Mouse (Mus musculus) liver, embryonic 16.5 days (tissue): ENCODE measurements around the gene Cox19. TPM values are rescaled to one million over a fixed set of nuclear protein-coding genes. Genes with fewer than 3 reads are reported as not detected.

Experiments used
- ATAC-seq: fragments of 200-750 bp; cut with Nextera tagmentation; 2 replicates; pipeline ENCODE4 v1.8.0; 2017; ENCODE audit warnings: low read depth, mild to moderate bottlenecking, moderate number of reproducible peaks, moderate library complexity
- H3K27ac ChIP-seq: fragments of 300-500 bp; sonication (generic); 2 replicates; pipeline ENCODE4 v1.5.1; 2014; ENCODE audit warnings: mild to moderate bottlenecking, low read length
- H3K27me3 ChIP-seq: fragments of 300-500 bp; sonication (generic); 2 replicates; pipeline ENCODE4 v1.6.1; 2014; ENCODE audit warnings: low read depth, low read length, mixed read lengths; ENCODE audit not compliant: control insufficient read depth, insufficient read depth
- H3K36me3 ChIP-seq: fragments of 300-500 bp; sonication (generic); 2 replicates; pipeline ENCODE4 v1.6.1; 2014; ENCODE audit warnings: mild to moderate bottlenecking; ENCODE audit not compliant: control insufficient read depth, insufficient read depth
- H3K4me1 ChIP-seq: fragments of 300-500 bp; sonication (generic); 2 replicates; pipeline ENCODE4 v1.6.1; 2014; ENCODE audit warnings: low read depth, low read length, mixed read lengths; ENCODE audit not compliant: control insufficient read depth
- H3K4me2 ChIP-seq: fragments of 300-500 bp; sonication (generic); 2 replicates; pipeline ENCODE4 v1.6.1; 2014; ENCODE audit warnings: low read depth, low read length, mixed read lengths
- H3K4me3 ChIP-seq: fragments of 300-500 bp; sonication (generic); 2 replicates; pipeline ENCODE4 v1.5.1; 2014; ENCODE audit warnings: low read depth, mild to moderate bottlenecking, low read length
- H3K9ac ChIP-seq: fragments of 300-500 bp; sonication (generic); 2 replicates; pipeline ENCODE4 v1.6.1; 2014; ENCODE audit warnings: low read depth, low read length
- H3K9me3 ChIP-seq: fragments of 300-500 bp; sonication (generic); replicated peaks from 2 replicates; pipeline ENCODE4 v1.6.1; 2016; ENCODE audit warnings: low read length; ENCODE audit not compliant: control insufficient read depth
- WGBS: fragments of 180-500 bp; shearing (Covaris S2); extraction: QIAGEN DNeasy Blood & Tissue Kit; methylation state at CpG from one replicate; pipeline ENCODE4 v1.1.7; 2014; ENCODE audit not compliant: insufficient replicate concordance; 5-methylcytosine and 5-hydroxymethylcytosine counted together
- polyA plus RNA-seq: library from polyadenylated mRNA; unstranded; fragments of >200 nt; fragmentation: Nextera tagmentation; extraction: Ambion mirVana; gene quantifications from 2 replicates; pipeline ENCODE4 v1.2.1, GENCODE M21; 2015

Cox19 gene
- polyA plus RNA-seq, 1 experiment from 2014 or later = 42.2 TPM

DNA sequence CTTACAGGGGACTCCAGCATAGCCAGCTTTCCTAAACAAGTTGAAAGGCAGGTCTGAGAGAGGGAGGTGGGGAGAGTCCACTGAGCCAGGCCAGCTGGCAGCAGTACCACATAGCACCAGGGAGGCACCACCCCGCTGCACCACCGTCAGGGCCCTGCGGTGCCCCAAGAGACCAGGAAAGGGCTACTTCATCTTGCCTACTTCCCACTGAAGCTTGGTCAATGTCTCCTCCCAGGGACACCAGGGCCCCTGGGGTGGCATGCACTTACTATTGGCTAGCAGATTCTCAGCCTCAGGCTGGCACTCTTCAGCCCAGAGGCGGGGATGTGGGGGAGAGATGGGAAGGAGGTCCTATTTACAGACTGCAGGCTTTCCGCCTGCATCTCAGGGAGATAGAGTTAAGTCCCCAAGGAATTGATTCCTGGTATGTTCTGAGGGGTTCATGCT is 27.1 kb downstream of the Cox19 start:
- Histone ChIP-seq H3K4me3 (peak overlapping the region; percentile 63), H3K36me3 (no peaks in the 10 kb centered on the region), H3K4me2 (peak overlapping the region; percentile 76), H3K27me3 (peaks cover 16% of the 10 kb centered on the region), H3K9ac (no peak overlapping the region), H3K27ac (peak overlapping the region; percentile 51), H3K4me1 (peaks cover 17% of the 10 kb centered on the region), H3K9me3 (no peaks in the 10 kb centered on the region)
- no peak for ATAC-seq
- WGBS = 36% methylated on average over 5 of the region's 5 CpGs

DNA sequence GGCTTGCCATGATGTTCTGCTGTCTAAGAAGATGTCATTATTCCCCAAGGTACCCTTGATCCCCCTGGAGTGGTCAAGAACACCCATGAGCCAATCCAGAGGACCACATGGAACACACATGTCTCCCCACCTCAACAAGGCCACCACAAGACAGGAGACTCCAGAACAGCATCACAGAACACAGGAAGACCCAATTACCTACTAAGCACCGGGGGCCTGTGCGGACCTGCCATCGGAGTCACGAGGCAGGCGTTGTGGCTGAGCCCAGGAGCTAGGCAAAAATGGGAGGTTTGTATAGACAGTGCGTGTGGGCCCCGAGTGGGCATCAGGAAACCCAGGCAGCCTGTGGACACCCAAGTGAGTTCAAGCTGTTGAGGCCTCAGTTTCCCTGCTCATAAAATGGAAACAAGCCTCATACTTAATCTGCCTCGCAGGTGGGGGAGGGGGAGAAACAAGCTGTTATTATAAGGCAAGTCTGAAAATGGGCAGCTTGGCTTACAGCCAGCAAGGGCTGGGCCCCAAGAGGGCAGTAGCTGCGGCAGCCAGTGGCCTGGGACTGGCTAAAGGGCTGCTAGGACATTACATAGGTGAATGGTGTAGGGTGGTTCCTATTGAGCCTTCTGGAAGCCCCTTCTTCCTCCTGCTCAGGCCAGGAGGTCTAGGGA is 27.8 kb downstream of the Cox19 start:
- H3K27me3 ChIP-seq = peaks cover 16% of the 10 kb centered on the region
- WGBS = 67% methylated on average over 9 of the region's 9 CpGs
- no peak overlapping the region for H3K4me2 ChIP-seq
- H3K4me3 ChIP-seq = no peak overlapping the region
- peaks cover 17% of the 10 kb centered on the region for H3K4me1 ChIP-seq
- H3K27ac ChIP-seq = no peak overlapping the region
- ATAC-seq = no peak
- no peaks in the 10 kb centered on the region for H3K9me3 ChIP-seq
- H3K9ac ChIP-seq = no peak overlapping the region
- H3K36me3 ChIP-seq = no peaks in the 10 kb centered on the region

DNA sequence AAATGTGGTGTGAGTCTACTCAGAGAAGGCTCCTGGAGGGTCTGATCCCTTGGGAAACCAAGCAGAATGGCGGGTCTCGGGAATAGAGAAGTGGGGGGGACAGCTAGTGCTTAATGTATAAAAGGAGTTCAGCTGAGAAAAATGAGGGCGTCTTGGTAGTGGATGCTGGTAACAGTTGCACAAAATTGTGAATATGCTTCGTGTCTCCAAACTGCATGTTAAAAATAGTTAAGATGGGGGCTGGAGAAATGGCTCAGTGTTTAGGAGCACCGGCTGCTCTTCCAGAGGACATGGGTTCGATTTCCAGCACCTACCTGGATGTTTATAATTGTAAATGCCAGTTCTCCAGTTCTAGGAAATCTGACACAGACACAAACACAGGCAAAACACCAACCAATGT is 29.9 kb downstream of the Cox19 start:
- 61% methylated on average over 6 of the region's 6 CpGs for WGBS
- Histone ChIP-seq H3K27me3 (peaks cover 16% of the 10 kb centered on the region), H3K4me3 (no peak overlapping the region), H3K4me2 (no peak overlapping the region), H3K9ac (no peak overlapping the region), H3K27ac (no peak overlapping the region), H3K36me3 (no peaks in the 10 kb centered on the region), H3K4me1 (peaks cover 15% of the 10 kb centered on the region), H3K9me3 (no peaks in the 10 kb centered on the region)
- no peak for ATAC-seq

DNA sequence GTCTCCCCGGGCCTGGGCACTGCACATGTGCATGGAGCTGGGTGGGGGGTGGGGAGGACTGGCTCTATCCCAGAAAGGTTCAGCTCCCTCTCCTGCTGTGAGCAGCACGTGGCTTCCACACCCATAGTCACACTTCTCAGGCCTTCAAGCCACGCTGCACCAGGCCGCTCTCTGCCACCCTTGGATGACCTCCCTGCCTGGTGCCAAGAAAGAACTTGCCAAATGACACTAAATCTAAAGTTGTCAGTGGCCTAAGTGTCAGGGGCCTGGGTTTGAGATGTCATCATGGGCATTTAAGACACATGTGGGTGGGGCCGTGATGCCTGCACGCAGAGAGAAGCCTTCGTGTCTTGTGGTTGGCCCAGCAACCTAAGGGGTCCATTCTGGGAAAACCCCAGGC is 30.8 kb downstream of the Cox19 start:
- Histone ChIP-seq H3K9me3 (no peaks in the 10 kb centered on the region), H3K27me3 (peaks cover 15% of the 10 kb centered on the region), H3K9ac (no peak overlapping the region), H3K4me1 (peaks cover 8% of the 10 kb centered on the region), H3K4me2 (no peak overlapping the region), H3K27ac (no peak overlapping the region), H3K36me3 (no peaks in the 10 kb centered on the region), H3K4me3 (no peak overlapping the region)
- no peak for ATAC-seq
- WGBS = 63% methylated on average over 7 of the region's 7 CpGs

DNA sequence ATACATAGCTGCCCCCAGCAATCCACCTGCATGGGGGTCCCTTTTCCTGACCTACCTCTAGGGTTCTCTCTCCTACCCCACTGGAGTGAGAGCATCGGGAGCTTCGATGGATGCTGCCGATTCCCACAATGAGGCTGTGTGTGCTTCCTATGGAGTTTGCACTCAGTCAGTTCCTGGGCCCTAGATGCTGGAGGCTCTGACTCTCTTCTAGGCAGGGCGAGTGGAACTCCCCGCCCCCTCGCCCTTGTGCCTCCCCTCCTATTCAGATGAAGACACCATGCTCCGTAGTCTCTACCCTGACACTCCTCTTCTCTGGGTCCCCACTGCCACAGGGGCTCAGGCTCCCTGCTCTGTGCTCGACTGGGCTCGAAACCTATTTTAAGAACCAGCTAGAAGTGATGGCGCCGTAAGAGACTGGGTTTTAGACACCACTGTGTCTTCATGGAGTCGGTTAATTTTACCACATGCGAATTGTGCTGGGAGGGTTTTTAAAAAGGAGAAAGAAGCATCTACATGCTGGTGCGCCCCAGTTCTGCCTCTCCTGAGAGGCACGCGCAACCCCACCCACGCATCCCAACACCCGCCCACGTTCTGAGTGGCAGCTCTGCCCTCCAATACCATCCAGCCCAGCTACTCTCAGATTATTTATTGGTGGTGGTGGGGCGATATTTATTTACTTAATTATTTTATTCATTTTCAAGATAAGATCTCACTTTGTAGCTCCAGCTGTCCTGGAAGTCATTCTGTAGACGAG is 33.3 kb downstream of the Cox19 start:
- Histone ChIP-seq H3K9me3 (no peaks in the 10 kb centered on the region), H3K4me3 (no peak overlapping the region), H3K9ac (no peak overlapping the region), H3K4me2 (no peak overlapping the region), H3K27ac (no peak overlapping the region), H3K36me3 (no peaks in the 10 kb centered on the region), H3K4me1 (no peaks in the 10 kb centered on the region; the same call in 1 of the 2 replicates), H3K27me3 (no peaks in the 10 kb centered on the region)
- 67% methylated on average over 21 of the region's 21 CpGs for WGBS
- no peak for ATAC-seq

DNA sequence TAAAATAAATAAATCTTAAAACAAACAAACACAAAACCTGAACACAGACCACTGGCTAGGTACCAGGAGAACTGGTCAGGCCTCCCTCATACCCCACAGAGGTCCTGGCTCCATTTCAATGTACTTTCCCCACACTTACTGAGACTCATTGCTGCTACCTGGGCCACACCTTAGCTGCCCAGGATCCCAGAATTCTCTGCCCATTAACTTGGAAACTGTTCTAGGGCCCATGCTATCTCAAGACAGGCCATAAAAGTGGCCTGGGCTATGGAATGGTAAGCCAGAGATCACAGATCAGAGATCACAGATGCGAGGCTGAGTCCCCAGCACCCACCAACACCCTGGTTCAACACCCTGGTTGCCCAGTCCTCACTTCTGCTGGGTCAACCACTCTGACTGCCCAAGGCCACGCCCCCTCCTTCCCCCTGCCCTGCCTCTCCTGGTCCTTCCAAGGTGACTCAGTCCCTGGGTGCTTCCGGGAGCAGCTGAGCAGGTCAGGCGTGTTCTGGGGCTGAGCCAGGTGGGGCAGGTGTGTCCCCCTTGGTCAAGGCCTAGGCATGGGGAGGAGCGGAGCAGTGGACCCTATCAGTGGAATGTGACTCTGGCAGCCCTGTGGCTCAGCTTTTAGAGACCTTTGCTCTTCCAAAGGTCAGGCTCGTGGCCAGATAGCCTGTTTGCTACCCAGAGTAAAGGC is 34.1 kb downstream of the Cox19 start:
- peak; percentile 82 for ATAC-seq
- Histone ChIP-seq H3K27me3 (no peaks in the 10 kb centered on the region), H3K27ac (peak overlapping the region; percentile 18; the same call in 1 of the 2 replicates), H3K9ac (no peak overlapping the region), H3K9me3 (no peaks in the 10 kb centered on the region), H3K4me3 (no peak overlapping the region), H3K4me2 (no peak overlapping the region), H3K36me3 (no peaks in the 10 kb centered on the region), H3K4me1 (no peaks in the 10 kb centered on the region; the same call in 1 of the 2 replicates)
- WGBS = 54% methylated on average over 6 of the region's 6 CpGs

DNA sequence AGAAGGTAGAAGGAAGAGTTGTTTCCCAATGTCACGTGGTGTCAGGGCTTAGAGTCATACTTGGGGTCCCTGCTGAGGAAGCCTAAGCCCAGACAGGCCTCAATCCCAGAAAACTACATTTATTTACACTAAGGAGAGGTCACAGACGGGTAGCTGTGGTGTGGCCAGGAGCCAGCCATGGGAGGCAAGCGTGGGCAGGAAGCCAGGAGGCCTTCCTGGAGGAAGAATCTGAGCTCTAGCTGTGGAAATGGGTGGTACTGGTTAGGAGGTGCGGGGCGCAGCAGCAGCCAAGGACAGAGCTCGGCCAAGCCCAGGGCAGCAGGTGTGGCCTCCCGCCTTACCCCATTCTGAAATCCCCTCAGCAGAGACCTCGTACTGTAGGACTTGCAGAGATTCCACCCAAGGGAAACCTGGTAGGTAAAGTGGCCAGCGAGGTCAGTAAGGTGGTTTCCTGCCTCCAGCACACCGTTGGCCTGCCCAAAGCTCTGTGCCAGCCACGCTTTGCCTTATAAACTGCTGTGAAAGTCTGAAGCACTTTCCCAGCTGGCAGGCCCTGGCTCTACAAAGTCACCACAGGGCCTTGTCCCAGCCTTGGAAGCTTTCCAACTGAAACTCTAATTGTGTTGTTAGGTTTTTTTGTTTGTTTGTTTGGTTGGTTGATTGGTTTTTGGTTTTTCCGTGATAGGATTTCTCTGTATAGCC is 36.1 kb downstream of the Cox19 start:
- H3K4me3 ChIP-seq = no peak overlapping the region
- no peak overlapping the region for H3K4me2 ChIP-seq
- 69% methylated on average over 12 of the region's 12 CpGs for WGBS
- H3K36me3 ChIP-seq = no peaks in the 10 kb centered on the region
- no peaks in the 10 kb centered on the region; the same call in 1 of the 2 replicates for H3K4me1 ChIP-seq
- no peaks in the 10 kb centered on the region for H3K9me3 ChIP-seq
- H3K27ac ChIP-seq = no peak overlapping the region
- H3K9ac ChIP-seq = no peak overlapping the region
- ATAC-seq = no peak
- no peaks in the 10 kb centered on the region for H3K27me3 ChIP-seq

DNA sequence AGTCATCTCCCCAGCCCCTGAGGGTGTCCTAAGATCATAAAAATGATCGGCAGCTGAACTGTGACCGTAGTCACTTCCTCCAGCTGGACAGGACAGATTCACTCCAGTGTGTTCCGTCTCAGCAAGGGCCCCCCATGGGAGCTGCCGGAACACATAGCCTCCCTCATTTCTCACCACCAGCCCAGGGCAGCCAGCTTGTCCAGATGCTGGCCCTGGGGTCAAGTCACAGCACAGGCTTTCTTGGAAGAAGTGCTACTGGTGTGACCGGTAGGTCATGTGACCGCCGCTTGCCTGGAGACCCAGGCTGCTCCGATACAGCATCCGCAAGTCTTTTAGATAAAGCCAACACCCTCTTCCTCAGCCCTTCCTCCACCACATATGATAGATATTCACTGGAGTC is 37.7 kb downstream of the Cox19 start:
- H3K27me3 ChIP-seq = no peaks in the 10 kb centered on the region
- 80% methylated on average over 9 of the region's 9 CpGs for WGBS
- no peak overlapping the region for H3K27ac ChIP-seq
- H3K4me3 ChIP-seq = no peak overlapping the region
- H3K4me2 ChIP-seq = no peak overlapping the region
- no peak overlapping the region for H3K9ac ChIP-seq
- no peaks in the 10 kb centered on the region; the same call in 1 of the 2 replicates for H3K4me1 ChIP-seq
- no peaks in the 10 kb centered on the region for H3K36me3 ChIP-seq
- H3K9me3 ChIP-seq = no peaks in the 10 kb centered on the region
- no peak for ATAC-seq
